Mouse (Mus musculus) urinary bladder, postnatal 25 days (tissue): ENCODE measurements around the gene Igf2bp3.
A peak's percentile ranks its signal among the peaks of the same experiment; 100 is the strongest.

Experiments
- DNase-seq: peaks from one replicate; pipeline ENCODE4 v3.0.0; 2022; ENCODE audit warnings: low spot score

Gene Igf2bp3

DNA sequence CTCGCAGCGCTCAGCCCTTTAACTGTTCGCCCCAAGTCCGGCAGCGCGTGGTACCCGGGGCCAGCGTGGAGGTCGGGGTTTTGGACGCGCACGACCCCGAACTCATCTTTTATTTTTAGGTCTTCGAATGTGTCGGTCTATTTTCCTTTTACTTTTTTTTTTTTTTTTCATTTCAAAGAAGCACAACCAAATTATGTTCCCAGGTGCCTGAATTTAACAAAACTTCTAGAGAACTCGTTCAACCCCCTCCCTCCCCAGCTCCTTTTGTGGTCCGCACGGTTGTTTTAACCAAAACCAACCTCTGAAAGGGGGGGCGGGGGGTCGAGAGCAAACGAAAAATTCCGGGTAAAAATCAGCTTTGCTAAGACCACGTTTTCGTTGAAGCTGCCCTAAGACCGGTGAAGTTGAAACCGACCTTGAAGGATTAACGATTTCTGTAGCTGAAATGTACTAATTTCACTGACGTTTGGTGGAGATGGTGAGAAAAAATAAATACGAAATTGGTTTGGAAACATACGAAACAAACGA is 3.6 kb upstream of the Igf2bp3 start:
- DNase-seq: no peak

- peak; percentile 70 for DNase-seq
Measured at GRCm38 (mm10) chr6:49217581-49218274, 3.0 kb upstream of the Igf2bp3 start.

DNA sequence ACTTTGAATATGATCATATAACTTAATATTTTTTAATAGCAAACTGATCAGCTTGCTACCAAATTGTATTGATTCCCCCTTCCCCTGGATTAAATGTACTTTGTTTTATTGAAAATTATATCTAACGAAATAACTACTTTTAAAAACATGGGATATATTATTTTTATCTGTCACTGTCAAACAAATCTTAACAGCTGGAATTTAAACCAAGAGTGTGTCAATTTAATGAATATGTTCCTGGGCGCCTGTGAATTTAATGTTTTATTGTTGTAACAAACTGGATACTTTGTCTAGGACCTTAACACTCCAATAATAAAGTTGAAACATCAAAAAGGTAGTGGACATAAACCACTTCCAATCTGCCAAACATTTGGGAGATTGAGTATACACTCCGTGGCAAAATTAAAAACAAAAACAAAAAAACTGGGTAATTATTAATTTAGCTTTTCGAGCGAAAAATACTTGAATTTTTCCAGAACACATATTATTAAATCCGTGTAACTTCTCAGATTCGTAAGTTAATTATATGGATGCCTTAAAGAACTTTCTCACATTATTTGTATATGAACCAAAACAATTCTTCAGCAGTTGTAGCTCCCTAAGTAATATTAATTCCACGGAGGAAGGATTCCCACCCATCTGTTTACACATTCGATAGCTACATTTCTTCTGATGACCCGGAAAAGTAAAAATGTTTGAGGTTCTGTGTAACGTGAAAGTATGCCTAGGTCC is 2.2 kb upstream of the Igf2bp3 start:
- DNase-seq: no peak

DNA sequence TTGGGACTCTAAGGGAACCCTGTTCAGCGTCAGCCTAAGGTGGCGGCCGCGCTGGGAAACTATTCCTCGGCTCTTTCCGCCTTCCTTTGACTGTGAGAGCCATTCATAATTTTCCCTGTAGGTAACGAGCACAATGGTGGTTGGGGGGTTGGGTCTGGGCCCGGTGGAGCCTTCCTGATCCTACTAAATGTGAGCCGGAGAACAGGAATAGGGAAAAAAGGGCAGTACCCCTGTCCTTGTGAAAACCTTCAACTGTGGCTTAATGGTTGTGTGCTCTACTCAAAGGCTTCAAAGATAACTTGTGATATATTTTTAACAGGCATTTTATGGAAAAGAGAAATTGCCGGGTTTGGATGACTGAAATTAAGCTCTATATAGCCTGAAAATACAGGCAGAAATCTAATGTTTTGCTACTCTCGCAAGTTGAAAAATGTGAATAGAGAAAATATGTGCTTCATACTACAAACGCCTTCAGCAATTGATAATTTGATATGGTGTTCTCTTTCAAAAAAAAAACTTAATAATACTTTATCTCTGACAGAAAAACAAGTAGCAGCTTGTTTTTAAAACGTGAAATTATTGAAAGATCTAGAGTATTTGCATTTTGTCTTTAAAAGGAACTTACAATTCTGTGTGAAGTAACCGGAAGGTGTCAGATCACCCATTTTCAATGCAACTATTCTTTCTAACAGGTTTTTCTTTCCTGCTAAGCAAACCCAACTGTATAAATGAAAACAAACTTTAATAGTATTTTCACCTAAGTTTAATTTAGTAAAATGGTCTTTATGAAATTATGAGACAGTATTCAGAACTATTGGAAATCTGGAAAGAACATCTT is 1.2 kb upstream of the Igf2bp3 start:
- DNase-seq: peak; percentile 22

DNA sequence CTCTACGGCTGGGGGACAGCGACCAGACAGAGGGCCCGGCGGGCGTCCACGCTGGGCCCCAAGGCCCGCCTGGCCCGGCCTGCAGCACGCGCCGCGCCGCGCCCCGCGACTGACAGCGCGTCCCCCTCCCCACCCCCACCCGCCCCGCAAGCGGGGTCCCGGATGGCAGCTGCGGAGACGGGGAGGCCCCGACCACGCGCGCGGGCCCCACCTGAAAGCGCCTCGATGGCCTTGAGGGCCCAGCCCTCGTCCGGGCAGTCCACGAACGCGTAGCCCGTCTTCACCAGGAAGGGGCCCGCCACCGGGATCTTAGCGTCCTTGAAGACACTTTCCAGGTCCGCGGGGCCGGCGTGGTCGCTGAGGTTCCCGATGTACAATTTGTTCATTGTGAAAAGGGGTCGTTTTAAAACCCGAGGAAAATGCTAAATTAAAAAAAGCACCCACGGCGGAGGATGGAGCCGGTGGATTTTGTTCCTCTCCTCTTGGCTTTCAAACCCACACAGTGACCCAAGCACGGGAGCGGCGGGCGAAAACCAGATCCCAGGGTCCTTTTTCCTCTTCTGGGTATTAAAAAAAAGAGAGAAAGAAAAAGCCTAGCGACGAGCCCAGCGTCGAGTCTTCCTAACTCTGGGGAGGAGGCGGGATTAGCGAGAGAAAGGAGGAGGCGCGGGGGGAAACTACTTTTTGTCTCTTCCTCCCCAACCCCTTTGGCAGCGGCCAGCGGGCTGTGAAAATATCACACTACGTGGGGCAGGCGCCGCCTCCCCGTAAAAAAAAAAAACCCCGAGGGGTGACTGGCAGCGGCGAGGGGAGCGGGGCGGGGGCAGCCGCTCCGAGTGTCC is 450 bp downstream of the Igf2bp3 start:
- DNase-seq: peak; percentile 34

- DNase-seq: peak; percentile 26
Measured at GRCm38 (mm10) chr6:49213581-49214085, 1.1 kb downstream of the Igf2bp3 start.

GRCm38 (mm10) chr6:49212931-49213580 is 1.7 kb downstream of the Igf2bp3 start:
- DNase-seq: no peak

- no peak for DNase-seq
Measured at GRCm38 (mm10) chr6:49212141-49212540, 2.6 kb downstream of the Igf2bp3 start.

DNA sequence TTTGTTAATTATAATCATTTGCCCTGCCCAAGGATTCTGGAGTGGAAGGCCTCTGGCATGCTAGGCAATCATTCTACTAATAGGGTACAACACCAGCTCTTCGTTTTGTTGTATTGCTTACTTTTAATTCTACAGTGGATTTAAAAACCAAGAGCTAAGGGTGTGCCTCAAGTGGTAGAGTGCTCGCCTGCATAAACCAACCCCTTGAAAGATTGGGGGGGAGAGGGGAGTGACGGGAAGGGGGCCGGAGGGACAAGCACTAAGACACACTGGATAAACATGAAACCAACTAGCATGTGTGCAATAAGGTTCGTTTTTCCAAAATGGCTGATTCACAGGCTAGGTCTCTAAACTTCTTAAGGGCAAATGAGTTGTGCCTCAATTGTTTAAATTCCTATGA is 3.2 kb downstream of the Igf2bp3 start:
- no peak for DNase-seq

GRCm38 (mm10) chr6:49209881-49210854 is 4.6 kb downstream of the Igf2bp3 start:
- peak; percentile 43 for DNase-seq

DNA sequence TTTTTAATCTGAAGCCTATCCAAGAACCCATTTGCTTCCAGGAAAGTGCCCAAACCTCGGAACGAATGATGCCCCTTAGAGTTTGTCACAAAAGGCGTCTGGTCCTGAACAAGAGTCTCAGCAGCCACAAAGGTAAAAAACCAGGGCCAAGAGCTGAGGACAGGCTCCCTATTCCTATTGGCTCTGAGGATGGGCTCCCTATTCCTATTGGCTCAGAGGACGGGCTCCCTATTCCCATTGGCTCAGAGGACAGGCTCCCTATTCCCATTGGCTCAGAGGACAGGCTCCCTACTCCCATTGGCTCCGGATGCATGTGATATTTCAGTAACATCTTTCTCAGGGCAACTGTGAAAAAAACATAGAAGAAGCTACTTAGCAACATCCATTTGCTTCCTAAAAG is 5.8 kb downstream of the Igf2bp3 start:
- no peak for DNase-seq

DNA sequence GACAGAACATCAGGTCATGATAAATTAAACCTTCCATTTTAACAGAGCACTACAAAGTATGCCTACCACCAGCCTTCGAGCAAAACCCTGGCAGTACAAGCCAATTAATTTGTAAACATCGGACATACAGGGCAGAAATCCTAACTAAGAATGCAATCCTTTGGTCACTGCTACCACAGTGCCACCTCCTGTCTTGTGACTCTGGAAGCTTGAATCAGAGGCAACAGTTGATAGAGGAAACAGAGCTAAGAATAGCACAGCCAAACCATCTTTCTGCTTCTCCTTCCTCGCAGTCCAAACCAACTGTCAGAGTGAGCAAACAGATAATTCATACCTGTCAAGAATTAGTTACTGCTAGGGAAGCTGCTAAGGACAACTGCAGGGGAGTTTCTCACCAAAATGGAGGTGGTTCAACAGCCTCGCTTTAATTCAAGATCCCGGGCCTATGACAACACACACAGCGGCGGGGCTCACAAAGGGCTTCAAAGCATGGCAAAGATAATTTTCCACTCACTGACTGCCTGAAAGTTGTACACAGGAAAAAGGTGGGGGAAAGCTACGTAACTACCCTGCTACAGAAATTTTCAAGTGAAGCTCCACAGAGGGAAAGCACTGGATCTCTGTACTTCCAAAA is 6.3 kb downstream of the Igf2bp3 start:
- DNase-seq: no peak

DNA sequence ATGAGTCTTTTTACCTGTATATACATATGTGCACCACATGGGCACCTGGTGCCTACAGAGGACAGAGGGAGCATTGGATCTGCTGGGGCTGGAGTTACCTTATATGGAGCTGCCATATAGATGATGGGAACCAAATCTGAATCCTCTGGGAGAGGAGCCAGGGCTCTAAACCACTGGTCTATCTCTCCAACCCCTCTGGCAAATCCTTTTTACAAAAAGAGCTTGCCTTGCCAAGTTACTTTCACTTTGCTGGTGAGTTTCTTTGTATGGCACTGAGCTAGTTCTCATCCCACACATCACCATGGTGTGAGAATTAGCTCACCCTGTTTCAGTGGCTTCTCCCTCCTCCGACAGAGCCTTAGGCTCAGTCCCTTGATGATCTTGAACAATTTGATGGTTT is 8.3 kb downstream of the Igf2bp3 start:
- DNase-seq: no peak

- no peak for DNase-seq
Measured at GRCm38 (mm10) chr6:49195188-49195587, 19.6 kb downstream of the Igf2bp3 start.

- DNase-seq: no peak
Measured at GRCm38 (mm10) chr6:49194536-49194935, 20.2 kb downstream of the Igf2bp3 start.

DNA sequence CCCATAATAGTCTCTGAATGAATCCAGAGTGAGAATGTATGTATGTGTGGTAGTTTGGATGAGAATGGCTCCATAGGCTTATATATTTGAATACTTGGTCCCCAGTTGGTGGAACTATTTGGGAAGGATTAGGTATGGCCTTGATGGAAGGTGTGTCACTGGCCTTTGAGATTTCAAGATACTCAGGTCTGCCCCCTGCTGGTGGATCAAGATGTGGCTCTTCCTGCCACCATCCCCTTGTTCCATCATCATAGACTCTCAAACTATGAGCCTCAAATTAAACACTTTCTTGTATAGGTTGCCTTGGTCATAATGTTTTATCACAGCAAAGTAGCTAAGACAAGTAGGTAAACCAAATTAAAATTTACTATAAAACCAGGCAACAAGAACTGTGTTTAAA is 25.4 kb downstream of the Igf2bp3 start:
- no peak for DNase-seq

- no peak for DNase-seq
Measured at GRCm38 (mm10) chr6:49187299-49187698, 27.5 kb downstream of the Igf2bp3 start.

GRCm38 (mm10) chr6:49176018-49176417 is 38.7 kb downstream of the Igf2bp3 start:
- no peak for DNase-seq

DNA sequence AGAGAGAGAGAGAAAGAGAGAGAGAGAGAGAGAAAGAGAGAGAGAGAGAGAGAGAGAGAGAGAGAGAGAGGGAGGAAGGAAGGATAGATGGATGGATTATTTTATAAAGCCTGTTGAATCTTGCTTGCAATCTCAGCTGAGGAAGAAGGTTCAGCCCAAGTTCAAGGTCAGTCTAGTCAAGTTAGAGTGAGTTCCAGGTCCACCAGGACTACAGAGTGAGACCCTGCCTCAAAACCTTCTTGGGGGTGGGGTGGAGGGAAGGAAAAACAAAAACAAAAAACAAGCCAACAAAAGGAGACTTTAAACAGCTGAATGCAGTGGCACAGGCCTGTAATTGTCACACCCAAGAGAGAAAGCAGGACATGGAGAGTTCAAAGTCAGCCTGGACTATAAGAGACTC is 40.1 kb downstream of the Igf2bp3 start:
- DNase-seq: no peak
